Mouse (Mus musculus): ENCODE measurements around the gene Nrxn2.

Gene Nrxn2

DNA sequence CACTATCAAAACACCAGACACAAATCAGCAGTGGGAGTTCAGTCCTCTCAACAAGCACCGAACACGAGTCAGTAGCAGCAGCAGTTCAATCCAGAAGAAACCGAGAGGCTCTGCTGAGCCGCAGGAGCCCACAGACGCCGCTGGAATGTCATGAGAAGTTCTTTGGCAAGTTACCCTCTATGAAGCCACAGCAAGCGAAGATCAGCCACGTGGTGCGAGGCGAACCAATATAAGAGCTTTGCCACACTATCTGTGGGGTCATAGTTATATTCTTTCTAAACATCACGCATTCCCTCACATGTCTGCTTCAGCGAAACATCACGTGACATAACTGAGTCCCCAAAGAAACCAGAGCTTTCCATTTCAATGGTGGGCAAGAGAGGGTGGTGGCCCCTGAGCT lies 126.2 kb downstream of the Nrxn2 start:
- H3K27me3 ChIP-seq (ENCODE audit: control insufficient read depth, insufficient read depth, low read length, poor library complexity, severe bottlenecking), result no peaks in the 10 kb centered on the region
- no peak for DNase-seq (ENCODE audit: low read depth, low spot score)
- H3K36me3 ChIP-seq (ENCODE audit: control insufficient read depth, insufficient read depth, low read length, poor library complexity, severe bottlenecking), result no peaks in the 10 kb centered on the region

DNA sequence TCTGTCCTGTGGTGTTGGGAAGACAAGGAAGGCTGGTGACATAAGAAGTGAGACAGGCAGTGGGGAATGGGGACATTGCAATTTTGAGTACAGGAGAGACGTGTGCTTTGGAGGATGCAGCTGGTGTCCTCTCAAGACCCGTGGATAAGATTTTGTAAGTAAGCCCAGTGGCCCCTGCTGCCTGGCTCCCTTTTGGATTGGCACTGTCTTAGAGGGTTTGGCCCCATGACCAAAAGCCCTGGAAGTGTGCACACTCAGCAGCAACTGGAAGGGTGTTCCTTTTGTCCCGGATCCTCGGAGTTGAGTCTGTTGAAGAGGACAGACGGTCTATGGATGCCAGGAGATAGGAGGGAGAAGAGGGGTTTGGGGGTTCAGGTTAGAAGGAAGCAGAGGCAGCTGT lies 127.0 kb downstream of the Nrxn2 start:
- DNase-seq (ENCODE audit: low read depth, low spot score), result no peak
- no peaks in the 10 kb centered on the region for H3K27me3 ChIP-seq (ENCODE audit: control insufficient read depth, insufficient read depth, low read length, poor library complexity, severe bottlenecking)
- no peaks in the 10 kb centered on the region for H3K36me3 ChIP-seq (ENCODE audit: control insufficient read depth, insufficient read depth, low read length, poor library complexity, severe bottlenecking)

DNA sequence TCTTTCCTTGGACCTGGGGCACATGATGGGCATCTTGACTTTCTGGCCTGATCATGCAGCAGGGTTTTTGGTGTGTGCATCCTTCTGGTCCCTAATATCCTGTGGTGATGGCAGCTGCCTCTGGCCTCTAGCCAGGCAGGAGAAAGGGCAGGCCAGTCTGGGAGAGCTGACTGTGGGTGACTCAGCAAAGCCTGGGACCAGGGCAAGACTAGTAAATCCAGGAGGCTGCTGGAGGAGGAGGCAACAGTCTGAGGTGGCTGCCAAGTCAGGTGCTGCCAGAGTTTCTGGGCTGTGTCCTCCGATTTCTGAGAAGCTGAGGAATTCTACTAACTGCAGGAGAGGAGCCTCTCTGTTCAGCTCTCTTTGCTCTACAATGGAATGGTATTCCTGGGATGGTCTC lies 127.6 kb downstream of the Nrxn2 start:
- H3K27me3 ChIP-seq (ENCODE audit: control insufficient read depth, insufficient read depth, low read length, poor library complexity, severe bottlenecking), result no peaks in the 10 kb centered on the region
- DNase-seq (ENCODE audit: low read depth, low spot score), result no peak
- H3K36me3 ChIP-seq (ENCODE audit: control insufficient read depth, insufficient read depth, low read length, poor library complexity, severe bottlenecking), result no peaks in the 10 kb centered on the region

DNA sequence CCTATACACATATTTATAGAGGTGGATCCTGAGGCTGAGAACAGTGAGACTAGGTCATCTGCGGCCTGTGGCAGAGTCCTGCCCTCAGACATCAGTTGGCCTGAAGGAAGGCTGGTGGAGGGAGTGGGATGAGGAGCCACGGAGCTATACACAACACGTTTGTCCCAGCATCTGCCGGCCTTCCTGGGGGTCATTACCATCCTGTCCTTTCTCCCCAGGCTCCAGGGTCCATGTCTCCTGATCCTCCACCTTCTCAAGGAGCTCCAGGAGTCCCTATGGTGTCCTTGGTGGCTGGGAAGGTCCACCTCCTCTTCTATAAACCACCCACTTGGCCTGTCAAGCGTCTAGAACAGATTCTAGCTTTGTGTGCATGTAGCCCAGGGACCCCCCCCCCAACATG lies 129.3 kb downstream of the Nrxn2 start:
- Histone ChIP-seq H3K27me3 (ENCODE audit: control insufficient read depth, insufficient read depth, low read length, poor library complexity, severe bottlenecking) (no peaks in the 10 kb centered on the region), H3K36me3 (ENCODE audit: control insufficient read depth, insufficient read depth, low read length, poor library complexity, severe bottlenecking) (no peaks in the 10 kb centered on the region)
- DNase-seq (ENCODE audit: low read depth, low spot score), result no peak

DNA sequence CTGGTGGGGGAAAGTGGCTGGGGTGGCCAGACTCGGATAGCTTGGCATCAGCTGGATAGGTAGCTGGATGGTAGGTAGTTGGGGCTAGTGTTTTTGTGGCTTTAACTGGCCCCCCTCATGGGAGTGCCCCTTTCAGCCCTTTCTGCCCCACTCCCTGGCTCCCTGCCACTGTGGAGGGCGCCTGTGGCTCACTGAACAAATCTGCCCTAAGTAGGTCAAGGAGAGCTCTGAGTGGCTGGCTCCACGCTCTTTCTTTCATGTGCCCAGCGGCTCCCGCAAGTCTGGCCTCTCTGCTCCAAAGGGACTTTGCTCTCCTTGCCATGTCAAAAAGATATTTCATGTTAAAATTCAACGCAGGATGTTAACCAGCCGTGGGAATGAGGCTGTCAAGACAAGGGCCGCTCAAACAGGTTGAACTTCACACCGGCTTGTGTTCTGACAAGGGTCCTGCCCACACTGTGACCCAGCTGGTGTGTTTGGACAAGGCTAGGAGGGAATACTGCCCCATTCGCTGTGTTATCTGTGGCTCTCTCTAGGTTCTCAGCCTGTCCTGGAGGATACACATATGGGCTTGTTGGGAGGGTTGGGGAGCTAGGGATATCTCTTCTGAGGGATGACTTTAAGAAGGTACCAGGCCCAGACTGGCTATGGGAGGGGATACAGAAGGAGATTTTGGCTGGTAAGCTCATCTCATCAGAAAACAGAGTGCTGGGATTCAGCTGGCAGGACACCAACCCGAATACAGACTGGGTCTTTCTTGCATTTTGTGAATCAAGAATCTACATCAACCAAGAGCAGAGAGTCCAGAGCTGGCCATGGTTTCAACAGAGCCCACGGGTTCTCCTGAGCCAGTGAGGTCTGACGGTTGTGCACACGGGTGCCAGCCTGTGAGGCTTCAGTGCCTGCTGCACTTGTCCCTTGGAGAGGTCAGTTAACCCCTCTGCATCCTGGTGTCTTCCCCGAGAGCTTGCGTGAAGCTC lies 130.2 kb downstream of the Nrxn2 start:
- no peak for DNase-seq (ENCODE audit: low read depth, low spot score)
- Histone ChIP-seq H3K36me3 (ENCODE audit: control insufficient read depth, insufficient read depth, low read length, poor library complexity, severe bottlenecking) (no peaks in the 10 kb centered on the region), H3K27me3 (ENCODE audit: control insufficient read depth, insufficient read depth, low read length, poor library complexity, severe bottlenecking) (no peaks in the 10 kb centered on the region)

DNA sequence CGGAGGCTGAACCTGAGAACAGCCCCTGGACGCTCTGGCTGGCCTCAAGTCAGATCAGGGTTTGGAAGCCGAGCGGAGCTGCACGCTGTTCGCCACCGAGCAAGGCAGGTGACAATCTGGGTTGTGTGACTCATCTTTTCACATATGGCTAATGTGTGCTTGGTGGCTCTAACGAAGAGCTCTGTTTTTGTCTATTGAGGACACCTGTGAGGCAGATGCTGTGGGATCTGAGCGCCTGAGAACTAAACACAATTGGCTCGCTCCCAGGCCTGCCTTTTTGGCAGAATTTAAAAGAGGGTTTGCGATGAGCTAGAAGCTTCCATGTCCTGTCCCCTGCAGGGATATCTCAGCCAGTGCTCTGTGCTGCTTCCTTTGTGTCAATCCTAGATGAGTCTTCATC lies 131.0 kb downstream of the Nrxn2 start:
- no peak for DNase-seq (ENCODE audit: low read depth, low spot score)

DNA sequence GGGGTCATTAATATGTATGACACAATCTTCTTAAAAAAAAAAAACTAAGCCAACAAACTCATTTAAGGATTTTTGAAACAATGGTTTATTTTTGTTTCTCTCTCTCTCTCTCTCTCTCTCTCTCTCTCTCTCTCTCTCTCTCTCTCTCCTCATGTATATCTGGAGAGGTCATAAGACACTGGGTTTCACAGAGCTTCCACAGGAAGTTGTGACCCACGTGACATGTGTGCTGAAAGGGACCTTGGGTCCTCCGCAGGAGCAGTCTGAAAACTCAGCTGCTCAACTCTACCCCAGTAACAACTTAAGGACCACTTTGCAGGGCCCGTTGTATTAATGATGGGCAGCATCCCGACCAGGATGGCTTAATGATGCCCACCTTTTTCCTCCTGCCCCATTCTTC lies 132.7 kb downstream of the Nrxn2 start:
- Histone ChIP-seq H3K36me3 (ENCODE audit: control insufficient read depth, insufficient read depth, low read length, poor library complexity, severe bottlenecking) (no peaks in the 10 kb centered on the region), H3K27me3 (ENCODE audit: control insufficient read depth, insufficient read depth, low read length, poor library complexity, severe bottlenecking) (no peaks in the 10 kb centered on the region)
- peak; percentile 49 for DNase-seq (ENCODE audit: low read depth, low spot score)

More for the DNA sequence above, 131.0 kb downstream of the Nrxn2 start:
- no peaks in the 10 kb centered on the region for H3K27me3 ChIP-seq (ENCODE audit: control insufficient read depth, insufficient read depth, low read length, poor library complexity, severe bottlenecking)
- H3K36me3 ChIP-seq (ENCODE audit: control insufficient read depth, insufficient read depth, low read length, poor library complexity, severe bottlenecking), result no peaks in the 10 kb centered on the region

DNA sequence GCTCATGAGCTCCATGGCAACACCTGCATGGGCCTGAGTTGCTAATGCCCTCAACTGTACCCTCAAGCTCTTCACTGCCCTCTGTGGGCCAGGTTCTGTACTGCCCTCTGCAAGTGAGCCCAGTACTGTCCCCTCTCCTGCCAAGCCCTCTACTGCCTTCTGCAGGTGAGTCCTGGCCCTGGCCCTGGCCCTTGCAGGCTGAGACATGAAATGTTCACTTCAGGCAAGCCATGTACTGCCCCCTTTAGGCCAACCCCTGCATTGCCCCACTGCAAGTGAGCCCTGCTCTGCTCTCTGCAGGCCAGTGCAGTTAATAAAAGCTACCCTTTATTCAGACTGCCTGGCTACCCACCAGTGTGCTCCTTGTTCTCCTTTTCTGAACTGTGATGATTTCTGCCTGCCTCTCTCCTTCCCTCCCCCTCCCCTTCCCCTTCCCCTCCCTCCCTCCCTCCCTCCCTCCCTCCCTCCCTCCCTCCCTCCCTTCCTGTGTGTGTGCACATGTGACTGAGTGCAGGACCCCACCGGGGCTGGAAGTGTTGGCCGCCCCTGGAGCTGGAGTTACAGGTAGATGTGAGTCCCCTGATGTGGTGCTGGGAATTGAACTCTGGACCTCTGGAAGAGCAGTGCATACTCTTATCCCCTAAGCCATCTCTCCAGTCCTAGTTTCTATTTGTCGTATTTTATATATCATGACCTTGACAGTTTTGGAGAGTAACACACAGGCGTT lies 133.9 kb downstream of the Nrxn2 start:
- Histone ChIP-seq H3K36me3 (ENCODE audit: control insufficient read depth, insufficient read depth, low read length, poor library complexity, severe bottlenecking) (no peaks in the 10 kb centered on the region), H3K27me3 (ENCODE audit: control insufficient read depth, insufficient read depth, low read length, poor library complexity, severe bottlenecking) (no peaks in the 10 kb centered on the region)
- peak; percentile 85 for DNase-seq (ENCODE audit: low read depth, low spot score)

DNA sequence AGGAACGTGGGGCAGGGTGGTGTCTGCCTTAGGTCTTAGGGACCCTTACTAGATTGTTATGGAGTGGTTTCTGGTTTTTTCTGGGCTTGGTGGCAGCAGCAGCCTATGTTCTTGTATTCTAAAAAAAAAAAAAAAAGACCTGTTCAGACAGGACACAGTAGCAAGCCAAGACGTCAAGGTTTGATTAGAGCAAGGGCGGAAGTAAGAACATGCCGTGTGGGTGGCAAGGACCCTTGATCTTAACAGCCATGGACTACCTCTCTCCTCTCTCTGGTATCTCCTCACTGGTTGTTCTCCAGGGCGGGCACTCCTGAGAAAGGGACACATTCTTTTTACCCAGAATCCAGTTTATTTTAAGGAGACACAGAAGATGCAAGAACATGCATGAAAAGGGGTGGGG lies 134.6 kb downstream of the Nrxn2 start:
- Histone ChIP-seq H3K36me3 (ENCODE audit: control insufficient read depth, insufficient read depth, low read length, poor library complexity, severe bottlenecking) (no peaks in the 10 kb centered on the region), H3K27me3 (ENCODE audit: control insufficient read depth, insufficient read depth, low read length, poor library complexity, severe bottlenecking) (no peaks in the 10 kb centered on the region)
- DNase-seq (ENCODE audit: low read depth, low spot score), result no peak

DNA sequence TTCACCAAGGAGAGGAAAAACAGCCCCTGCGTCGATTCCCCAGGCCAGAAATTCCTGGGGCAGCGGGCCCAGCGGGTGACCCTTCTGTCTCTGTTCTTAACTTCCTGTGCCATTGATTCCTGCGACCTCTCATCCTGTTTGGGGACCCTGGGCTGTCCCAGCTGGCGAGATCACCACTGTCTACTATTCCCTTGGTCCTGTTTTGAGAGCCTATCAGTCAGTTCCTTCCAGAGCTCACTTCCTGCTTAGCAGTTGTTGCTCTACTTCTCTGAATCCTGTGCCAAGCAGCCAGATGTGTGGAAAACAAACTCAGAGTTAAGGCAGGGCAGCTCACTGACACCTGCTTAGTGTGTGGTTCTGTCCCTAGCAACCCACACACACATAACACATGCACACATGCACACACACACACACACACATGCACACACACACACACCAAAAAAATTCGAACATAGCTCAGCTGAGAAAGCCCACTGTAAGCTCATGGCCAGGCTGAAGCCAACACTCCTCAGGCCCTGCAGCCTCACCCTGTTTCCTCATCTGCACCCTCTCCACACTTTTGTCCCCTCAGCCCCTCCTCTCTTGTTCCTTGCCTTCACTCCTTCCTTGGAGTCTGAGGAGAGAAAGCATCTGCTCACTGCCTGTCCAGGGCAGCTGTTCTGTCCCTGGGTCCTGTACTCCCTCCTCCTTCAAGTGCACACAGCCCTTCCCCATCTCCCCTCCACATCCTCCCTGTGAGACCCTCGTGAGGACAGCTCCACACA lies 135.5 kb downstream of the Nrxn2 start:
- Histone ChIP-seq H3K27me3 (ENCODE audit: control insufficient read depth, insufficient read depth, low read length, poor library complexity, severe bottlenecking) (no peaks in the 10 kb centered on the region), H3K36me3 (ENCODE audit: control insufficient read depth, insufficient read depth, low read length, poor library complexity, severe bottlenecking) (no peaks in the 10 kb centered on the region)
- no peak for DNase-seq (ENCODE audit: low read depth, low spot score)

DNA sequence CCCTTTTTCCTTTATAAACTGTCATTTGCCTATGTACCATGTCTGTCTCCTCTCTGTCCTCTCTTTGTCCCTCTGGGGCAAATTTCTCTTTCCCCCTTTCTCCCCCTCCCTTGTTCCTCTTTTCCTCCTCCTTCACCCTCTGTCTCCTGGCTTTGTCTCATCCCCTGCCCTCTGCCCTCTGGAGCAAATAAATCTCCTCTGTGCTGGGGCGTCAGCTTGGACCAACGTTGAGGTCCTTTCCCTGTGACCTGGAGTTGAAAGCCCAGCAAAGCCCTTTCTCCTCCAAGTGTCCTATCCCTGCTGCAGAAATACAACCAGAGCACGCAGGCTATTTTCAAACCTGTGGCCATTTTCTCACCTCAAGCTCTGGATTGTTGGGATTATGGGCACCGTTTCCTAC lies 141.0 kb downstream of the Nrxn2 start:
- Histone ChIP-seq H3K27me3 (ENCODE audit: control insufficient read depth, insufficient read depth, low read length, poor library complexity, severe bottlenecking) (no peaks in the 10 kb centered on the region), H3K36me3 (ENCODE audit: control insufficient read depth, insufficient read depth, low read length, poor library complexity, severe bottlenecking) (no peaks in the 10 kb centered on the region)
- no peak for DNase-seq (ENCODE audit: low read depth, low spot score)

DNA sequence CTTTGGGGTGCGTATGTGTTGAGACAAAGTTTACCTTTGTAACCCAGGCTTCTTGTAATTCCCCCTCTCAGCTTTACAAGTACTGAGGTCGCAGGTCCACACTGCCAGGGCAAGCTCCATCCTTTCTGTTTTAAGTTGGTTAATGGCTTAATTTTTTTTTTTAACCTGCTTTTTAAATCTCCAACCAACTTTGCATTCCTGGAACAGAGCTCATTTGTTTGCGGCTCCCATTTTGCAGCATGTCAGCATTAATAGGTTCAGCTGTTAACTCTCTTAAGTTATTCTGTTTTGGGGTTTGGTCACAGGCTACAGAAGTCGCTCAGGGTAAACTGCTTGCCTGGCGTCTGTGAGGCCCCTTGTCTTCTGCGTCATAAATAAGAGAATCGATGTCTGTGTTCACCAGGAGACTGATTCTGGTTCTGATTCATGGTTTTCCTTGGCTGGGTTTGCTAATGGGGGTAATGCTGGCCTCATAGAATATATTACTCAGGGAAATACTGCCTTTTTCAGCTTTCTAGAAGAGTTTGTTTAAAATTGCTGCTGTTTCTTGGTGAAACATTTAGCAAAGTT lies 141.8 kb downstream of the Nrxn2 start:
- DNase-seq (ENCODE audit: low read depth, low spot score), result no peak
- no peaks in the 10 kb centered on the region for H3K27me3 ChIP-seq (ENCODE audit: control insufficient read depth, insufficient read depth, low read length, poor library complexity, severe bottlenecking)
- H3K36me3 ChIP-seq (ENCODE audit: control insufficient read depth, insufficient read depth, low read length, poor library complexity, severe bottlenecking), result no peaks in the 10 kb centered on the region

DNA sequence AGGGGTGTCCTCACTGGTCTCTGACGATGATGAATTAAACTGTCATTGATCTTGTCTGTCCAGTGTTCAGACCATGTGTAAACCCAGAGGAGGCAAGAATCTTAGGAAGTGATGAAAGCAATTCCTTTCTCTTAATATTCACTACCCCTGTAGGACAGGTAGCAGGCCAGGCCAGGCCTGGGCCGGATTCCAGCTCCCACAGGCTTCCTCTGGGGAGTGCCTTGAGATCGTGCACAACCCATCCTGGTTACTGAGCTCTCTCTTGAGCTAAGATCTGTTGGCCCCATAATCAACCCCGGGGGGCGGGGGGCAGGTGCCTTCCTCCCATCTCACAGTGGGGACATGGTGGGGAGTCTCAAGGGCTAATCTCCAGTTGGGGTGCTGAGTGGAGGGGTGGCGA lies 146.6 kb downstream of the Nrxn2 start:
- Histone ChIP-seq H3K36me3 (ENCODE audit: control insufficient read depth, insufficient read depth, low read length, poor library complexity, severe bottlenecking) (no peaks in the 10 kb centered on the region), H3K27me3 (ENCODE audit: control insufficient read depth, insufficient read depth, low read length, poor library complexity, severe bottlenecking) (no peaks in the 10 kb centered on the region)
- DNase-seq (ENCODE audit: low read depth, low spot score), result no peak

DNA sequence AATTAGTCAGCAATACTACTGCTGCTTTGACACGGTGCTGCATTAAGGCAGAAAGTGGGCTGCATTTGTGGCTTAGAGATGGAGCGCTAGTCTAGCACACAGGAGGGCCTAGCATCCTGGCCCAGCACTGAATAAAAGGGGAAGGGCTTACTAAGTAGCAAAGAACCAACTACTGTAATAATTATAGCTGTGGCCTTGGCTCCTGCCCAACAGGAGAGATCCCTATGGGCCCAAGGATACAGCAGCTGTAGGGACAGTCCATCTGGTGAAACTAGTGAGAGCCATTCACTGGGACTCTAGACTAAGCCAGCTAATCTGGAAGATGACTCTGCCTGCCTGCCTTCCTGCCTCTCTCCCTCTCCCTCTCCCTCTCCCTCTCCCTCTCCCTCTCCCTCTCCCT lies 147.9 kb downstream of the Nrxn2 start:
- no peaks in the 10 kb centered on the region for H3K36me3 ChIP-seq (ENCODE audit: control insufficient read depth, insufficient read depth, low read length, poor library complexity, severe bottlenecking)
- no peak for DNase-seq (ENCODE audit: low read depth, low spot score)

More for the DNA sequence above, 147.9 kb downstream of the Nrxn2 start:
- no peaks in the 10 kb centered on the region for H3K27me3 ChIP-seq (ENCODE audit: control insufficient read depth, insufficient read depth, low read length, poor library complexity, severe bottlenecking)
